Mouse (Mus musculus) 3134 (cell line): ENCODE measurements around the gene Zfhx3.

Experiments used
- DNase-seq: peaks from one replicate; pipeline ENCODE4 v3.0.0-alpha.2; 2011; ENCODE audit warnings: low spot score; ENCODE audit not compliant: insufficient read length; ENCODE audit errors: extremely low read depth

Gene Zfhx3

GRCm38 (mm10) chr8:108819826-108820225, 877.4 kb downstream of the Zfhx3 start:
- DNase-seq, result no peak

- no peak for DNase-seq
Measured at GRCm38 (mm10) chr8:108820634-108821033, 878.2 kb downstream of the Zfhx3 start.

GRCm38 (mm10) chr8:108822841-108823266, 880.4 kb downstream of the Zfhx3 start:
- no peak for DNase-seq

GRCm38 (mm10) chr8:108824049-108824448, 881.6 kb downstream of the Zfhx3 start:
- DNase-seq, result no peak

GRCm38 (mm10) chr8:108826414-108826813, 884.0 kb downstream of the Zfhx3 start:
- DNase-seq, result no peak

GRCm38 (mm10) chr8:108827428-108827827, 885.0 kb downstream of the Zfhx3 start:
- DNase-seq, result no peak

- no peak for DNase-seq
Measured at GRCm38 (mm10) chr8:108829305-108829717, 886.9 kb downstream of the Zfhx3 start.

- DNase-seq, result no peak
Measured at GRCm38 (mm10) chr8:108835143-108835542, 892.7 kb downstream of the Zfhx3 start.

GRCm38 (mm10) chr8:108837788-108838187, 895.3 kb downstream of the Zfhx3 start:
- DNase-seq, result no peak

- no peak for DNase-seq
Measured at GRCm38 (mm10) chr8:108838761-108839160, 896.3 kb downstream of the Zfhx3 start.

GRCm38 (mm10) chr8:108842307-108842706, 899.9 kb downstream of the Zfhx3 start:
- DNase-seq, result no peak

- DNase-seq, result no peak
Measured at GRCm38 (mm10) chr8:108846174-108846573, 903.7 kb downstream of the Zfhx3 start.

GRCm38 (mm10) chr8:108846827-108847226, 904.4 kb downstream of the Zfhx3 start:
- DNase-seq, result no peak

GRCm38 (mm10) chr8:108847356-108847755, 904.9 kb downstream of the Zfhx3 start:
- no peak for DNase-seq

- DNase-seq, result no peak
Measured at GRCm38 (mm10) chr8:108848484-108848883, 906.0 kb downstream of the Zfhx3 start.

- no peak for DNase-seq
Measured at GRCm38 (mm10) chr8:108853028-108853427, 910.6 kb downstream of the Zfhx3 start.

GRCm38 (mm10) chr8:108854444-108855102, 912.1 kb downstream of the Zfhx3 start:
- no peak for DNase-seq

GRCm38 (mm10) chr8:108859001-108859400, 916.6 kb downstream of the Zfhx3 start:
- no peak for DNase-seq

GRCm38 (mm10) chr8:108859983-108860382, 917.5 kb downstream of the Zfhx3 start:
- no peak for DNase-seq

- DNase-seq, result no peak
Measured at GRCm38 (mm10) chr8:108863440-108863839, 921.0 kb downstream of the Zfhx3 start.

- DNase-seq, result no peak
Measured at GRCm38 (mm10) chr8:108866430-108866829, 924.0 kb downstream of the Zfhx3 start.

GRCm38 (mm10) chr8:108867482-108868258, 925.2 kb downstream of the Zfhx3 start:
- no peak for DNase-seq
